Mouse (Mus musculus) G1E (cell line): ENCODE measurements around the gene Lrrc8d. TPM values are rescaled to one million over a fixed set of nuclear protein-coding genes. Genes with fewer than 3 reads are reported as not detected.

Experiments
- ATAC-seq: 2 replicates; pipeline ENCODE4 v1.8.0; 2016; ENCODE audit warnings: mild to moderate bottlenecking; ENCODE audit not compliant: insufficient number of reproducible peaks, poor library complexity, low FRiP score, severe bottlenecking; ENCODE audit errors: extremely low read depth
- DNase-seq: peaks from one replicate; pipeline ENCODE4 v3.0.0; 2012; ENCODE audit warnings: low spot score
- H3K27me3 ChIP-seq: 2 replicates; pipeline ENCODE4 v1.6.1; 2012; ENCODE audit warnings: mild to moderate bottlenecking, low read length, inconsistent platforms; ENCODE audit not compliant: insufficient read depth
- H3K36me3 ChIP-seq: replicated peaks from 2 replicates; pipeline ENCODE3; 2012; ENCODE audit warnings: mild to moderate bottlenecking, inconsistent platforms
- H3K4me1 ChIP-seq: 2 replicates; pipeline ENCODE4 v1.6.1; 2012; ENCODE audit warnings: low read depth, low read length, inconsistent platforms, mixed read lengths; ENCODE audit not compliant: insufficient read depth
- H3K4me3 ChIP-seq: 2 replicates; pipeline ENCODE4 v1.5.1; 2012; ENCODE audit warnings: low read depth, mild to moderate bottlenecking, inconsistent platforms, low read length, moderate library complexity, mixed read lengths
- H3K9me3 ChIP-seq: replicated peaks from 2 replicates; pipeline ENCODE4 v1.6.1; 2012; ENCODE audit warnings: inconsistent platforms
- CTCF ChIP-seq: IDR thresholded peaks from 2 replicates; pipeline ENCODE4 v1.5.1; 2012; ENCODE audit warnings: low read depth, low read length, inconsistent platforms, mixed read lengths
- GATA1 ChIP-seq: IDR thresholded peaks from 2 replicates; pipeline ENCODE4 v1.6.1; 2012; ENCODE audit warnings: borderline replicate concordance, low read length, inconsistent platforms, mixed read lengths
- GATA2 ChIP-seq: IDR thresholded peaks from 2 replicates; pipeline ENCODE4 v1.6.1; 2012; ENCODE audit warnings: low read depth, low read length, inconsistent platforms, borderline replicate concordance
- POLR2AphosphoS5 ChIP-seq: IDR thresholded peaks from 2 replicates; pipeline ENCODE4 v1.6.1; 2012; ENCODE audit warnings: low read depth, low read length, inconsistent platforms; ENCODE audit not compliant: insufficient replicate concordance
- TAL1 ChIP-seq: conservative IDR thresholded peaks from 2 replicates; pipeline ENCODE4 v1.6.1; 2012; ENCODE audit warnings: low read depth, low read length, inconsistent platforms, mixed read lengths
- polyA plus RNA-seq: library from polyadenylated mRNA; stranded (reverse); fragments of >175 nt; gene quantifications from 2 replicates; pipeline ENCODE4 v1.2.3, GENCODE M21; 2012
- total RNA-seq, 2 experiments: library from RNA; stranded (forward) in 1 of 2; stranded (reverse) in 1 of 2; fragments of 200-1000 nt in 1 of 2; fragments of >200 nt in 1 of 2; fragmentation: Nextera tagmentation in 1 of 2; gene quantifications; 2 replicates each; pipeline ENCODE4 v1.2.3; 2014 to 2017

The Lrrc8d gene
- total and polyA plus RNA-seq, 3 experiments, result 0.23 to 0.38 TPM; not detected in 1

GRCm38 (mm10) chr5:105869739-105870138, 170.0 kb downstream of the Lrrc8d start:
- no peaks in the 10 kb centered on the region; the same call in 1 of the 2 replicates for H3K4me1 ChIP-seq
- H3K4me3 ChIP-seq, result no peak overlapping the region
- ATAC-seq (no peak), DNase-seq (no peak)
- H3K36me3 ChIP-seq, result no peaks in the 10 kb centered on the region
- peaks cover 26% of the 10 kb centered on the region for H3K27me3 ChIP-seq
- no peaks in the 10 kb centered on the region for H3K9me3 ChIP-seq
- TF ChIP-seq GATA1 (no peak), POLR2AphosphoS5 (no peak), CTCF (no peak), GATA2 (no peak), TAL1 (no peak)

DNA sequence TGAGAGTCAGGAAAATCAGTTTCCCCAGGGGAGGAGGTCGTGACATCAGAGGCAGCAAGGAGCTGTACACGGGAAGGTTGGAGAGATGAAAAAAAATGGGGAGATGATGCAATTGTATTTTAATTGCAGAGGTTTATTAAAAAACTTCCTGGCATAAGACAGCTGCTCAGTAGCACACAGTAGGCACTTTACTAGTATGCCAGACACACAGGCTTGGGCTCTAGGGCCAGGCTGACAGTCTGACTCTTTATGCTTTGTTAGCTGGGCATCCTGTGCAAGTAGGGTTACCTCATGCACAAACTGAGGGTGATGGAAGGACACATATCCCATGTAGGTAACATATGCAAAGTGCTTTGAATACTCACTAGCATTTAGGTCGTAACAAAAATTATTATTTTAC, 171.4 kb downstream of the Lrrc8d start:
- no peak for DNase-seq
- no peak for TF ChIP-seq GATA2
- no peak for TF ChIP-seq CTCF
- TF ChIP-seq TAL1, result no peak
- no peak for TF ChIP-seq POLR2AphosphoS5
- no peak for TF ChIP-seq GATA1
- ATAC-seq, result no peak

GRCm38 (mm10) chr5:105872176-105872575, 172.4 kb downstream of the Lrrc8d start:
- TF ChIP-seq GATA1 (no peak), GATA2 (no peak), TAL1 (no peak), CTCF (no peak), POLR2AphosphoS5 (no peak)
- Histone ChIP-seq H3K4me1 (peaks cover 12% of the 10 kb centered on the region), H3K4me3 (no peak overlapping the region), H3K27me3 (peaks cover 30% of the 10 kb centered on the region), H3K36me3 (no peaks in the 10 kb centered on the region), H3K9me3 (no peaks in the 10 kb centered on the region)
- no peak for DNase-seq
- no peak for ATAC-seq

More for the DNA sequence above, 171.4 kb downstream of the Lrrc8d start:
- H3K27me3 ChIP-seq, result peaks cover 35% of the 10 kb centered on the region
- H3K36me3 ChIP-seq, result no peaks in the 10 kb centered on the region
- peaks cover 9% of the 10 kb centered on the region for H3K4me1 ChIP-seq
- H3K9me3 ChIP-seq, result no peaks in the 10 kb centered on the region
- no peak overlapping the region for H3K4me3 ChIP-seq

GRCm38 (mm10) chr5:105872916-105873315, 173.1 kb downstream of the Lrrc8d start:
- no peak for TF ChIP-seq POLR2AphosphoS5
- TF ChIP-seq TAL1, result no peak
- ATAC-seq (no peak), DNase-seq (no peak)
- Histone ChIP-seq H3K4me3 (no peak overlapping the region), H3K9me3 (no peaks in the 10 kb centered on the region), H3K27me3 (peaks cover 30% of the 10 kb centered on the region), H3K36me3 (no peaks in the 10 kb centered on the region), H3K4me1 (peaks cover 19% of the 10 kb centered on the region)

DNA sequence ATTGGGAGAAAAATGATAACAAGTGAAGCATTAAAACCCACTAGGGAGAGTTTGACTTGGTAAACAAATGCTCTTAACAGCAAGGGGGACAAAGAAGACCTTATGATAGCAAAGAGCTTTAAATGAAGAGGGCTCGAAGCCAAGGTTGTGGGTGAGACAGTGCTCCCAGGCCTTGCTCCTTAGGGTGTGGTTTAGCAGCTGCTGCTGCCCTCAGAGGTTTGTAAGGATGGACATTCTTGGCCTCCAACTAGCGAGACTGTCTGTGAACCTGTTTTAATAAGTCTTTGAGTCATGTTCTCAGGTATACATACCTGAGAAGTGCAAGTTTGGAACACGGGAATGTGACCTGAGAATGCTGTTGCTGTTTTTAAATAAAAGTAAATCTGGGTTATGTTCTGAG, 174.0 kb downstream of the Lrrc8d start:
- H3K36me3 ChIP-seq, result no peaks in the 10 kb centered on the region
- H3K27me3 ChIP-seq, result peaks cover 30% of the 10 kb centered on the region
- DNase-seq (no peak), ATAC-seq (no peak)
- H3K4me3 ChIP-seq, result no peak overlapping the region
- H3K9me3 ChIP-seq, result no peaks in the 10 kb centered on the region
- TF ChIP-seq POLR2AphosphoS5 (no peak), GATA2 (no peak)
- H3K4me1 ChIP-seq, result peaks cover 19% of the 10 kb centered on the region

DNA sequence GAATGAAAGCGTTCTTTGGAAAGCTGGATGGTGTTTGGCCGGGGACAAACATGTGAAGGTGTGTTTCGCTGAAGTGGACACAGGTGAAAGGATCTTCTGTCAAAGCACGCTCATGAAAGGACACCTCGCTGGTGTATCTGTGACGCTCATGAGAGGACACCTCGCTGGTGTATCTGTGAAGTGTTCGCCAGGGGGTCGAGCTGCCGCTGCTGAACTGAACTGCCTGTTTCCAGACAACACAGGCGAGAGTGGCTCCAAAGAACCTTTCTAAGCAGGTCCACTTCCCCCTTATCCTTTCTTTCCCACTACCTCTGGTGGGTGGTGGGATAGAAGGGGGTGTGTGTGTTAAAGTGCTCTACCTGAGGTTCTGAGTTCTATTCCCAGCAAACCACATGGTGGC, 174.7 kb downstream of the Lrrc8d start:
- Histone ChIP-seq H3K27me3 (peaks cover 30% of the 10 kb centered on the region), H3K4me1 (peaks cover 21% of the 10 kb centered on the region), H3K9me3 (no peaks in the 10 kb centered on the region), H3K36me3 (peaks cover under 1% of the 10 kb centered on the region), H3K4me3 (no peak overlapping the region)
- DNase-seq (no peak), ATAC-seq (no peak)
- TF ChIP-seq TAL1, result no peak
- TF ChIP-seq GATA2, result no peak
- no peak for TF ChIP-seq POLR2AphosphoS5
- no peak for TF ChIP-seq GATA1
- no peak for TF ChIP-seq CTCF
